Mouse (Mus musculus): Measurements from ENCODE around the gene Dclk2. TPM values are rescaled to one million over a fixed set of nuclear protein-coding genes. Genes with fewer than 3 reads are reported as not detected.

Dclk2 gene
- total RNA-seq (2022), result 100 to 1,000 TPM in 2 of 4 experiments, 10 to 100 TPM in 2; 90.2 to 108 (median 99.6) TPM

DNA sequence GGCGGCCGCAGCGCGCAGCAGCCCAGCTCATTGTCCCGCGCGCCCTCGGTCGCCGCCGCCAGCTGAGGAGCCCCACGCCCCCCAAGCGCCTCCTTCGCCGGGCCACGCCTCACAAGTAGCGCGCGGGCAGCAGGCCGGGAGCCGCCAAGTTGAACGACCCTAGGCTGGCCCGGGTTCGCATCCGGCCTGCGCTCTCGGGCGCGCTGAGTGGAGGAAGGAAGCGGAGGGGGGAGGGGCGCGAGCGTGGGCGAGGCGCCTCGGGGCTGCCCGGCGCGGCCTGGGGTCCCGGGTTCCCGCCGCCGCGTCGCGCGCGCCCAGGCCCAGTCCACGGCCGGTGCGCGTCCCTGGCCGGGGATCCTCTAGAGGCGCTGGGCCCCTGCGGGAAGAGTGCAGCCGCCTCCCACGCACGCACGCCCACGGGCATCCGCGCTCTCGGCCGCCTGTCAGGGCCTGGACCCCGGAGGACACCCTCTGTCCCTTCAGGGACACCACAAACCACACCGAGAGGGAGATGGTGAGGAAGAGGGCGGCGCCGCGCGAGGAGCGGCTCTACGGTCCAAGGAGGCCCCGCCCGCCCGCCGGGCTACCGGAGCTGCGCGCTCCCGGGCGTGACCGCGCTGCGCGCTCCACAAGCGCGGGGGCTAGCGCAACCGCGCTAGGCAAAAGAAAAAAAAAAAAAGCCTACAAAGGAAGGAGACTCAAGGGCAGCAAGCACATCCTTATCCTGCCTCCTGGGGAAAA, at the start of gene Dclk2:
TSS of gene Dclk2 (minus strand) at position 510 of the 741 bp plus-strand sequence.
- DNase-seq (ENCODE audit: low spot score in 2 of 2), result peak; percentile 58 to 72

DNA sequence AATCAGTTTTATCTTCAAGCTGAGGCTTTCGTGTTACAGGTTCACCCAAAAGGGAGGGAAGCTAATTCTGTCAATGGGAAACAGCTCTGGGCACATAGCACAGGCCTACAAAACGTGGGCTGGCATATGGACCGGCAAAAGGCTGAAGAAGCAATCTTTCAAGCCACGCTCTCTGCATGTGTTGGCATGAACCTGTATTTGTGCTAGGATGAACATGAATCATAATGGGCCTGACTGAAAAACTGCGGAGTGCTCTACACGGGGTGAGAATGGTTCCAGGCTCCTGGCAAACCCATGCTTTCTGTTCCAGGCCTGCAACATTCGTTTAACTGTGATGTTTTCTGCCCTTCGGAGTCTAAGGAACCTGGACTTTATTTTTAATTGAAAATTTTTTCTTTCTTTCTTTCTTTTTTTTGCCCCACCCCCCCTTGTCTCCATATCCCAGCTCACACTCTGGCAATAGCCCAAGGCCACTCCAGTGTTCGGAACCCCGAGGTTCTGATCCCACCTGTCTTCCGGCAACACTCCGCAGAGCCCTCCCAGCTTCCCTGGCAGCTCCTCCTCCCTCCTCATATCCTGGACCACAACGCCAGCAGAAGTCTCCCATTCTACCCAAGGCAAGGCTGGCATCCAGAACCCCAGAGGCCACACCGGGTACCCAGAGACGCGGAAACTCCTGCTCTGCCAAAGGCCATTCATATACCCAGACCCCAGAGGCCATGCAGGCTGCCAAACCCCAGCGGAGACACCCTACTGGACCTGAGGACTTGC, 42.2 kb upstream of the Dclk2 start:
- no peak for DNase-seq (ENCODE audit: low spot score in 2 of 2)

- no peak for DNase-seq (ENCODE audit: low spot score in 2 of 2)
These were observed 40.7 kb upstream of the Dclk2 start for GRCm38 (mm10) chr3:86961395-86961669.

- no peak for DNase-seq (ENCODE audit: low spot score in 2 of 2)
These were observed 40.2 kb upstream of the Dclk2 start for GRCm38 (mm10) chr3:86960656-86961394.

- DNase-seq (ENCODE audit: low spot score in 2 of 2), result no peak
These were observed 38.4 kb upstream of the Dclk2 start for GRCm38 (mm10) chr3:86959088-86959487.

GRCm38 (mm10) chr3:86955376-86955775, 34.7 kb upstream of the Dclk2 start:
- DNase-seq (ENCODE audit: low spot score in 2 of 2), result no peak

DNA sequence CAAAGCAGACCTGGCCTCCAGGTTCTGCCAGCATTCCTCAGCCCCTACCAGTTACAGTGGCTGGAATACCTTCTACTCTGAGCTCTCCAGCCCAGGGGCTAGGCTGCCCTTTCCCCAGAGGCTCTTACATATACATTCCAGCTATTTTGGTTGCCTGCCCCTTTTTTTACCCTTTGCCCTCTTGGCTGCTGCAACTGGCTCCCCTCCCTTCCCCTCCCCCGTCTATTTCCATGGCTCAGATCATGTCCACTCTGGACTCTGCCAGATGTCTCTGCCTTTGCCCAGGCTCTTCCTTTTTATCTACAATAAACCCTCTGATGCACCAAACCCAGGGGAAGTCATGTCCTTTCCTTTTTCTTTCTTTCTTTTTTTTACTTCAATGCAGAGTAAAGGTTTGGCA, 33.9 kb upstream of the Dclk2 start:
- DNase-seq (ENCODE audit: low spot score in 2 of 2), result no peak

DNA sequence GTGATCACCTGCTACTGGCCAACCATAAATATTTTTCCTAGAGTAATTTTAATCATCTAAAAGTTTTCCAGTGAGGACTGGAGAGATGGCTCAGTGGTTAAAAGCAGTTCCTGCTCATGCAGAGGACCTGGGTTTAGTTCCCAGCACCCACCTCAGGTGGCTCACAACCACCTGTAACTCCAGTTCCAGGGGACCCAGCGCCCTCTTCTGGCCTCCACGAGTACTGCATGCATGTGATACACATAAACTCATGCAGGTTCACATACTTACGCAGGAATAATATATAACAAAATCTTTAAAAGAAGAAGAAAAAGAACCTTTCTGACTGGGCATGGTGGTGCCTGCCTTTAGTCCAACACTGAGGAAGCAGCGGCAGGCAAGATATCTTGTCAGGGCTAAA, 33.2 kb upstream of the Dclk2 start:
- DNase-seq (ENCODE audit: low spot score in 2 of 2), result no peak

DNA sequence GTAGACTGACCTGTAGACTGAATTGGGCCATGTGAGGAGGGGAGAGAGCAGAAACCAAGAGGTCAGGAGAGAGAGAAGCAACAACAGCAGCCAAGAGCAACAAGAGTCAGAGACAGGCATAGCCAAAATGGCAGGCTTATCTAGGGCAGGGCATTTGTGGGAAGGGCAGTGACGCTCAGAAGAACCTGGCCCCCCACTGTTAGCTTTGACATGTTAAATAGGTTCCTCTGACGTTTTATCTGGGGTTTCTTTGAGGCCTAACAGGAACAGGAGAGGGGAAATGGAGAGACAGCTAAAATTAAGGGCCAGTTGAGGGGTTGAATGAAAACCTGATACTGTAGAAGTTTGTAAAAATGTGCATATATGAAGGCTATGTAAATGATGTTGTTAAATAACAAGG, 30.0 kb upstream of the Dclk2 start:
- DNase-seq (ENCODE audit: low spot score in 2 of 2), result no peak

DNA sequence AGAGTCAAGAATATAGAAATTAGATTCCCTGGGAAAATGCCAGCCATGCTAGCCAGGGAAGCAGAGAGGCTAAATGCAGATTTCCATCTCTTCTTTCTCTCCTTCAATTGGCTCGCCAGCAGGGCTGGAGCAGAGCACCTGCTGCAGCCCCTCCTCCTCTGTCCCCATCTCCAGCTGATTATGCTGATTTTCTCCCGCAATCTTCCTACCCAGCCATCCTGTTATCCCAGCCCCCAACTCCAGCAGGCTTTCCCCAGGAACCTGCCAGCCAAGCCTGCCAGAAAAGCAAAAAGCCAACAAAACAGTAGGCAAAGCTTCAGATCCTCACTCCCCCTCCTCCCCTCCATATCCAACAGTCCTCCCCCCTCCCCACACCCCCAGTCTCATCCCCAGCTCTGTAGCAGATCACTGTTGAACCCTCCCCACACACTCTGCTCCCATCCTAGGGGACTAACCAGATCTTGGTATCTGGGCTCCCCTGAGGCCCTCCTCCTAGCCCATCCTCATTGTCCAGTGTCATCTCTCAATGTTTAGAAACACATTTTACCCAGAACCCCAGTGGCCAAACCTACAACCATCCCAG, 15.7 kb upstream of the Dclk2 start:
- DNase-seq (ENCODE audit: low spot score in 2 of 2), result peak; percentile 51 to 59

DNA sequence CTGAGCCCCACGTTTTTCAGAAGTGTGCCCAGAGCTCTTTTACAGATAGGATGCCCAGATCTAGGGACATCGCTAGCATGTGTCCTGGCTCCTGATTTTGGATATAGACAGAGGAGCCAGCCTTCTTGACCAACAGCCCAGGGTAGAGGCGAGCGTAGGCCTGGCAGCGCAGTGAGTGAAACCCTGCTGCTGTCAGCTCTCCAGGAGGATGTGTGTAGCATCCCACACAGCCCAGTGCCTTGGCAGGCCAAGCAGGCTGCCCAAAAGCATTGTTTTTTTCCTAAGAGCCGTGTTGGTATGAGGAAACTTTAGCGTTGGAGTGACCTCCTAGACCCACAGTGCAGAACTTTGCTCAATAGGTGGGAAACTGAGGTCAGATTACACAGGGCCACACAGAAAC, 12.8 kb upstream of the Dclk2 start:
- no peak for DNase-seq (ENCODE audit: low spot score in 2 of 2)

DNA sequence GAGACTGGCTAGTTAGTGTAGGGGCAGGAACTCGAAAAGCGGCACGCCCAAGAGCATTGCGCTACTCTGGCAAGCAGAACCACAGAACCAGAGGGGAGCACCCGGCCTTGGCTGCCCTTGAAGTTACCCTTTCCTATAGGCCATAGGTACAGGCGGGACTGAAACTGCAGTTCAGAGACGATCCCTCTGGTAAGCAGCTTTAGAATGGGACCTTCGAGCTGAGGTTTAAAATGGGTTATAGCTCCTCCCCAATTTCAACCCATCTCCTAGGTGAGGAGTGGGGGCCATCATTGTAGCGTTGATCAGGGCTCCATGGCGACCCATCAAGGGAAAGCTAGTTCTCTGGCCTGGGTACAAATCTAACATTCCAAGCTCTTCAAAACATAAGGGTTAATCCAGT, 3.0 kb upstream of the Dclk2 start:
- DNase-seq (ENCODE audit: low spot score in 2 of 2), result no peak

- no peak for DNase-seq (ENCODE audit: low spot score in 2 of 2)
These were observed 726 bp upstream of the Dclk2 start for GRCm38 (mm10) chr3:86921181-86921975.

DNA sequence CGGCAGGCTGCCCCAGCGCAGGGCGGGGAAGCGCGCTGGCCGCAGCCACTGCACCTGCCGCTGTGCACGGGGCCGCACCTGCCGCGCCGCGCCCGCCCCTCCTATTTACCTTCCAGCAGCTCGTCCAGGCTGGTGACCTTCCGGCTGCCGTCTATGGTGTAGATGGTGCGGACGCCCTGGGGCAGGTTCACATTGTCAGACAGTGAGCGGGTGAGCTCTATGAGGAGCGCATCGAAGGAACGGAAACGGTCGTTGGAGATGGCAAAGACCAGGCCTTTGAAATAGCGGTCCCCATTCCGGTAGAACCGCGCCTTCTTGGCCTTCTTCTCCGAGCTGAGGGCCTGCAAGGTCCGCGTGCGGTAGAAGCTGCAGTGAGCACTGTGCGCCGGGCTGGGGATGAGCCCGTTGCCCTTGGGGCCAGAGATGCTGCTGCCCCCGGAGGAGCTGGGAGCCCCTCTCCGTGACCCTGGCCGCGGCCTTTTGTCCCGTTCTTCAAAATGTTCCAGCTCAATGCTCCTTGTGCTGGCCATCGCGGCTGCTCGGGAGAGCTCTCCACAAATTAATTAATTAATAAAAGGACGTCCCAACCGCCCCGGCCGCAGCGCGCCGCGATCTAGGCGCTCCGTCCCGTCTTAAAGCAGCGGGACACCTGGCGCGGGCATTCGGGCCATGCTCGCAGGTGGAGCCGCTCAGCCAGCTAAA, 860 bp downstream of the Dclk2 start:
- peak in 1 of 2 experiments; percentile 25 for DNase-seq (ENCODE audit: low spot score in 2 of 2)

DNA sequence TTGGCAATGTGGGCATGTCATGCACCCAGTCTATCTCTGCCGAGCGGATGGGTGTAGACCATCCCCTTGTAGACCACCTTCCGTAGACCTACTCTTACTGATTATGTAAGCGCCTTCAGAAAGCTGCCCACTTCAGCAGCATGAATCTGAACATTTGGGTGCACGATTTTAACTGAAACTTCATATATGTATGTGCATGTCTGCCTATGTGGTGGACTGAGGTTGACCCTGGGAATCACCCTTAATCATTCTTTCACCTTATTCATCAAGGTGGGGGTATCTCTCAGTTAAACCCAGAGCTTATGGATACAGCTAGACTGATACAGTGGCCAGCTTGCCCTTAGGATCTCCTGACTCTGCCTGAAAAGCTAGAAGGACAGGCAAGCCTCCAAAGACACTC, 3.6 kb downstream of the Dclk2 start:
- no peak for DNase-seq (ENCODE audit: low spot score in 2 of 2)

GRCm38 (mm10) chr3:86916626-86917025, 4.0 kb downstream of the Dclk2 start:
- DNase-seq (ENCODE audit: low spot score in 2 of 2), result no peak

DNA sequence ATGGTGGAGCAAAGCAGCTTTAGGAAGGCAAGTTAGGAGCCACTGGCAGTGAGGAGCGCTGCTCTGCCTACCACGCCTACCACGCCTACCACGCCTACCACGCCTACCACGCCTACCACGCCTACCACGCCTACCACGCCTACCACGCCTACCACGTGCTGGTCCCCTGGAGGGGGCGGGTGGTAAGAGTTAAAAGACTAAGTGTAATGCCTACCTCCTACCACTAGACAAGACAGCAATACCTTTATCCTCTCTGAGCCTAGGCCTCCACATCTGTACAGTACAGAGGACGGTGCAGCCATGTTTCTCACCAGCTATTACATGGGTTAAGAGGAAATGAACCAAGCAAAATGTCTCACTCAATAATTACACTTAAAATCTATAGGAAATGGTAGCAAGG, 5.4 kb downstream of the Dclk2 start:
- no peak for DNase-seq (ENCODE audit: low spot score in 2 of 2)

GRCm38 (mm10) chr3:86914316-86914715, 6.3 kb downstream of the Dclk2 start:
- no peak for DNase-seq (ENCODE audit: low spot score in 2 of 2)

DNA sequence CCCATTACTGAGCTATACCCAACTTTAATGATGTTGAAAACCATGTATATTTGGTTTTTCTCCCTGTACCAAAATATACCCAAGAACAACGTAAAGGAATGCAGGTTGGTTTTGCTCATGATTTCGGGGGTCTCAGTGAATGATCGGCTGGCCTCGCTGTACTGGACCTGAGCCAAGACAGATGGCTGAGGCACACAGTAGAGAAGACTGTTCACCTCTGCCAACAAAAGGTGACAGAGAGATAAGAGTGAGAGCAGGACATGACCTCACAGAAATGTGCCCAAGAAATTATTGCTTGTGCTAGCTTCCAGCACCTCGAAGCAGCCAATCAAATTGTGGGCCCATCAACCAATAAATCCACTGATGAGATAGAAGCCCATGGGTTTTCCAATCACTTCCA, 22.3 kb downstream of the Dclk2 start:
- no peak for DNase-seq (ENCODE audit: low spot score in 2 of 2)

- no peak for DNase-seq (ENCODE audit: low spot score in 2 of 2)
These were observed 23.1 kb downstream of the Dclk2 start for GRCm38 (mm10) chr3:86897551-86897950.

- DNase-seq (ENCODE audit: low spot score in 2 of 2), result no peak
These were observed 23.6 kb downstream of the Dclk2 start for GRCm38 (mm10) chr3:86897066-86897465.
